Mouse (Mus musculus): ENCODE measurements around the gene Flvcr2.

- TF ChIP-seq CHD2 (IDR thresholded peaks at IDR 0.05; ENCODE audit: low read depth, low read length): no peak
- TF ChIP-seq ZC3H11A (IDR thresholded peaks at IDR 0.05; ENCODE audit: borderline replicate concordance, low read depth, low read length): no peak
Measured at GRCm38 (mm10) chr12:85784916-85785815, 38.8 kb downstream of the Flvcr2 start.

Data from ES-E14 (cell line).